Mouse (Mus musculus) lung, postnatal 0 days (tissue): ENCODE data around the gene Yif1b. TPM values are rescaled to one million over a fixed set of nuclear protein-coding genes. Genes with fewer than 3 reads are reported as not detected.
"Not testable (repeated sequence)": the region's sequence is repeated elsewhere in the genome, so short reads cannot be mapped to it uniquely, and the experiment has no call there.

Source experiments
- ATAC-seq: fragments of 200-750 bp; cut with Nextera tagmentation; 2 replicates; pipeline ENCODE4 v1.8.0; 2017; ENCODE audit warnings: moderate library complexity
- DNase-seq: peaks from one replicate; pipeline ENCODE4 v3.0.0-alpha.2; 2016; ENCODE audit warnings: low spot score
- H3K27ac ChIP-seq: fragments of 300-500 bp; sonication (generic); 2 replicates; pipeline ENCODE4 v1.5.1; 2014; ENCODE audit warnings: antibody characterized with exemption, mild to moderate bottlenecking, low read length, mixed read lengths
- H3K27me3 ChIP-seq: fragments of 300-500 bp; sonication (generic); replicated peaks from 2 replicates; pipeline ENCODE4 v1.6.1; 2014; ENCODE audit warnings: low read length, mixed read lengths; ENCODE audit not compliant: insufficient read depth
- H3K36me3 ChIP-seq: fragments of 300-500 bp; sonication (generic); 2 replicates; pipeline ENCODE4 v1.6.1; 2014; ENCODE audit warnings: low read length, mixed read lengths; ENCODE audit not compliant: insufficient read depth
- H3K4me1 ChIP-seq: fragments of 300-500 bp; sonication (generic); 2 replicates; pipeline ENCODE4 v1.6.1; 2014; ENCODE audit warnings: antibody characterized with exemption, low read depth, low read length, mixed read lengths; ENCODE audit not compliant: insufficient read depth
- H3K4me2 ChIP-seq: fragments of 300-500 bp; sonication (generic); replicated peaks from 2 replicates; pipeline ENCODE4 v1.6.1; 2014; ENCODE audit warnings: low read depth, mild to moderate bottlenecking, low read length, moderate library complexity, mixed read lengths
- H3K4me3 ChIP-seq: fragments of 300-500 bp; sonication (generic); 2 replicates; pipeline ENCODE4 v1.5.1; 2014; ENCODE audit warnings: low read depth, low read length
- H3K9ac ChIP-seq: fragments of 300-500 bp; sonication (generic); replicated peaks from 2 replicates; pipeline ENCODE4 v1.6.1; 2014; ENCODE audit warnings: low read depth, mild to moderate bottlenecking
- H3K9me3 ChIP-seq: fragments of 300-500 bp; sonication (generic); 2 replicates; pipeline ENCODE4 v1.6.1; 2016; ENCODE audit warnings: low read length, mixed read lengths
- CTCF ChIP-seq: IDR thresholded peaks from 2 replicates; pipeline ENCODE4 v1.5.1; 2016; ENCODE audit warnings: antibody characterized with exemption, mild to moderate bottlenecking
- EP300 ChIP-seq: IDR thresholded peaks from 2 replicates; pipeline ENCODE4 v1.6.1; 2016; ENCODE audit warnings: antibody characterized with exemption, mild to moderate bottlenecking, control low read depth
- WGBS: fragments of 180-500 bp; shearing (Covaris S2); extraction: QIAGEN DNeasy Blood & Tissue Kit; methylation state at CpG from one replicate; pipeline ENCODE4 v1.1.7; 2014; 5-methylcytosine and 5-hydroxymethylcytosine counted together
- polyA plus RNA-seq: library from polyadenylated mRNA; unstranded; fragments of >200 nt; fragmentation: Nextera tagmentation; extraction: Ambion mirVana; gene quantifications from 2 replicates; pipeline ENCODE4 v1.2.1, GENCODE M21; 2015

Gene Yif1b
- polyA plus RNA-seq, 1 experiment from 2014 or later, result 96.2 TPM

- ATAC-seq (no peak), DNase-seq (no peak)
- Histone ChIP-seq H3K27me3 (no peaks in the 10 kb centered on the region), H3K27ac (no peak overlapping the region), H3K4me2 (peak overlapping the region; percentile 12; the same call in 1 of the 2 replicates), H3K4me1 (no peaks in the 10 kb centered on the region), H3K9me3 (no peaks in the 10 kb centered on the region), H3K4me3 (no peak overlapping the region), H3K9ac (no peak overlapping the region), H3K36me3 (no peaks in the 10 kb centered on the region)
- 42% methylated on average over 3 of the region's 3 CpGs for WGBS
- TF ChIP-seq EP300, result peak; percentile 50; the same call in 1 of the 2 replicates
- TF ChIP-seq CTCF, result no peak
Observed at GRCm38 (mm10) chr7:29230560-29230959, 7.6 kb upstream of the Yif1b start.

- peak overlapping the region; percentile 79; the same call in 1 of the 2 replicates for H3K27ac ChIP-seq
- H3K9ac ChIP-seq, result no peak overlapping the region; the same call in 1 of the 2 replicates
- WGBS, result 56% methylated on average over 3 of the region's 3 CpGs
- H3K27me3 ChIP-seq, result no peaks in the 10 kb centered on the region
- DNase-seq (no peak), ATAC-seq (no peak)
- H3K4me2 ChIP-seq, result peak overlapping the region; percentile 95
- H3K4me1 ChIP-seq, result no peaks in the 10 kb centered on the region
- H3K9me3 ChIP-seq, result no peaks in the 10 kb centered on the region
- H3K36me3 ChIP-seq, result no peaks in the 10 kb centered on the region
- peak overlapping the region; percentile 61 for H3K4me3 ChIP-seq
- TF ChIP-seq EP300 (no peak), CTCF (no peak)
Observed at GRCm38 (mm10) chr7:29231517-29231916, 6.6 kb upstream of the Yif1b start.

GRCm38 (mm10) chr7:29232247-29233013, 5.7 kb upstream of the Yif1b start, which contains the start of gene Kcnk6:
TSS of gene Kcnk6 (minus strand) at chr7:29232515.
- DNase-seq, result peak; percentile 56
- Histone ChIP-seq H3K27me3 (no peaks in the 10 kb centered on the region), H3K9me3 (no peaks in the 10 kb centered on the region), H3K4me2 (peak within 1 kb of the TSS; percentile 95), H3K9ac (peak within 1 kb of the TSS; percentile 48), H3K4me3 (peak within 1 kb of the TSS; percentile 61), H3K27ac (peak within 1 kb of the TSS; percentile 79), H3K4me1 (no peaks in the 10 kb centered on the region), H3K36me3 (no peaks in the 10 kb centered on the region)
- WGBS, result under 1% methylated on average over 58 of the region's 62 CpGs
- TF ChIP-seq CTCF (no peak), EP300 (no peak)
- ATAC-seq, result peak; percentile 45

- no peak overlapping the region for H3K4me2 ChIP-seq
- DNase-seq (peak; percentile 80), ATAC-seq (peak; percentile 22)
- no peak overlapping the region for H3K9ac ChIP-seq
- H3K27ac ChIP-seq, result peak overlapping the region; percentile 64
- H3K9me3 ChIP-seq, result no peaks in the 10 kb centered on the region
- H3K27me3 ChIP-seq, result no peaks in the 10 kb centered on the region
- WGBS, result 37% methylated on average over 6 of the region's 6 CpGs
- no peaks in the 10 kb centered on the region for H3K36me3 ChIP-seq
- no peak overlapping the region for H3K4me3 ChIP-seq
- TF ChIP-seq CTCF (no peak), EP300 (peak; percentile 85)
- H3K4me1 ChIP-seq, result peaks cover 3% of the 10 kb centered on the region; the same call in 1 of the 2 replicates
Observed at GRCm38 (mm10) chr7:29233745-29234144, 4.4 kb upstream of the Yif1b start.

- DNase-seq (no peak), ATAC-seq (no peak)
- Histone ChIP-seq H3K9me3 (no peaks in the 10 kb centered on the region), H3K36me3 (no peaks in the 10 kb centered on the region), H3K9ac (no peak overlapping the region), H3K4me2 (no peak overlapping the region), H3K27ac (peak overlapping the region; percentile 60; the same call in 1 of the 2 replicates), H3K27me3 (no peaks in the 10 kb centered on the region), H3K4me1 (peaks cover 8% of the 10 kb centered on the region; the same call in 1 of the 2 replicates), H3K4me3 (no peak overlapping the region)
- TF ChIP-seq CTCF (peak; percentile 49), EP300 (no peak)
- WGBS, result 79% methylated on average over 5 of the region's 5 CpGs
Observed at GRCm38 (mm10) chr7:29234661-29235060, 3.5 kb upstream of the Yif1b start.

- H3K4me1 ChIP-seq, result peaks cover 8% of the 10 kb centered on the region; the same call in 1 of the 2 replicates
- 74% methylated on average over 4 of the region's 4 CpGs for WGBS
- ATAC-seq (no peak), DNase-seq (no peak)
- TF ChIP-seq EP300 (no peak), CTCF (no peak)
- H3K9ac ChIP-seq, result no peak overlapping the region
- H3K4me2 ChIP-seq, result no peak overlapping the region
- H3K9me3 ChIP-seq, result no peaks in the 10 kb centered on the region
- H3K27ac ChIP-seq, result no peak overlapping the region
- H3K36me3 ChIP-seq, result no peaks in the 10 kb centered on the region
- H3K4me3 ChIP-seq, result no peak overlapping the region
- no peaks in the 10 kb centered on the region for H3K27me3 ChIP-seq
Observed at GRCm38 (mm10) chr7:29236593-29236992, 1.5 kb upstream of the Yif1b start.

- not testable (repeated sequence) for DNase-seq, H3K27me3 ChIP-seq, H3K36me3 ChIP-seq, H3K4me1 ChIP-seq, H3K9me3 ChIP-seq
- ATAC-seq, result peak; percentile 0; the same call in 1 of the 2 replicates
- Histone ChIP-seq H3K4me2 (peak overlapping the region; percentile 73), H3K4me3 (peak overlapping the region; percentile 15; the same call in 1 of the 2 replicates), H3K9ac (0 out of 2 replicates have a peak overlapping the region, but pooled peaks have one; percentile 23), H3K27ac (peak overlapping the region; percentile 85)
- WGBS, result 23% methylated on average over 6 of the region's 6 CpGs
Observed at GRCm38 (mm10) chr7:29237596-29237995, 533 bp upstream of the Yif1b start.
